Mouse (Mus musculus): ENCODE measurements at regions not wholly inside any gene's neighbourhood (a gene's known extent, or its start where the extent isn't known, plus 50 kb on each side); places are given as distances from the start of the nearest gene placed in this dataset.
A peak's percentile ranks its signal among the peaks of the same experiment; 100 is the strongest.

DNA sequence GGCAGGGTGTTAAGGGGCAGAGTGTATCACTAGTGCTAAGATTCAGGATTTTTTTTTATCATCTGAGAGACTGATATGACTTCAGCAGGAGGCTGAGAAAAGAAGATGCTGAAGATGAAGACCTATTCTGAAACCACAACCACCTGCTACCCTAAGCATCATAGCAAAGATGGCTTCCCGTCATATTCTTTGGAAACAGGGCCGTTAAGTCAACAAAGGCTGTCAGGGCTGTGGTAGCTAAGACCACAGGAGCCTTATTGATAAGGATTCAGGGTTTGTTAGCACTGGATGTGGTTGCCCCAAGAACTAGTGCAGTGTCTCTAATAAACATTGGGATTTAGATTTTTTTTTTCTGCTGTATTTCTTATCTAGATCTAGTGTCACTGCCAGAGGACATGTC, 56.7 kb upstream of the Rasgrp1 start:
- DNase-seq (ENCODE audit: low spot score), result no peak

DNA sequence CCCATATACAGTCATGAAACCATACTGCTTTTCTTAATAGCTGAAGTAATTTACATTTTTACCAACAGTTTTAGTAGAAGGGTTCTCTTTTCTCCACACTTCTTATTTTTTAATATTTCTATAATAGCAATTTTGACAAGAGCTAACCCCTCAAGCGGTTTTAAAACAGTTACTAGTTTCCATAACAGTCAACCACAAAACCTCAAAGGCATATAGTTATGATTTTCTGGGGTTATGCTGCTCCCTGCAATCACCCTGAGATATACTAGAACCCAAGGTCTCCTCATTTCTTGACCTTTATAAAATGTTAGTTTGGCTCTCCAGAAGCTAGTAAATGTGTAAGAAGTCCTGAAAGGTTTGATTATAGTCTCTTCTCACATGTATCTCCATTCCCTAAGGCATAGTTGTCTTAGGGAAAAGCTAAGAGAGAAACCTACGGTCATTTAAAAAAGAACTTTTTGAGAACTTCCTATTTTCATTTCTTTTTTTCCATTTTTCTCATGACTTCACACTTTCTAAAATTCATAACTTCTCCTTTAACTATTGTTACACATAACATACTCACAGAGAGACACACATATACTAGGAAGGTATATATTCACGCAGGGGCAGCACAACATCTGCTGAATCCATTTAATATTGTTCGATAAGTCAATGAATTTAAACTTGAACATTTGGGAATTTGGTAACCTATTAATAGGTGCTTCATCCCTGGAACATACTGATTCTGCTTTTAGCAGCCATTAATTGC, 60.8 kb upstream of the Rasgrp1 start:
- no peak for DNase-seq (ENCODE audit: low spot score)

DNA sequence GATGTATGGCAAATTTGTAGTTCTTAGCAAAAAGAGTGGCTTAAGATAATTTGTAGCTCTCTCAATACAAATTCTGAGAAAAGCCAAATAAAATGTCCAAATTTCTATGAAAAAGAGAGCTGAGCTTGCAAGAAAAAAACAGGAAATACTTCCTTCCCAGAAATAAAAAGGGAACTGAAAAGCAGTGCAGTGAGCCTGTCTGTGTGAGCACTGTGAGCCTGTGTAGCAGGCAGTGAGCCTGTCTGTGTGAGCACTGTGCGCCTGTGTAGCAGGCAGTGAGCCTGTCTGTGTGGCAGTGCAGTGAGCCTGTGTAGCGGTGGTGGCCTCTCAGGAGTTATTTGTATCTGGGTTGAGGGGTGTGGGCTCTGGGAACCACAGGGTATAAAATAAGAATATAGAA, 62.7 kb upstream of the Rasgrp1 start:
- DNase-seq (ENCODE audit: low spot score), result no peak

DNA sequence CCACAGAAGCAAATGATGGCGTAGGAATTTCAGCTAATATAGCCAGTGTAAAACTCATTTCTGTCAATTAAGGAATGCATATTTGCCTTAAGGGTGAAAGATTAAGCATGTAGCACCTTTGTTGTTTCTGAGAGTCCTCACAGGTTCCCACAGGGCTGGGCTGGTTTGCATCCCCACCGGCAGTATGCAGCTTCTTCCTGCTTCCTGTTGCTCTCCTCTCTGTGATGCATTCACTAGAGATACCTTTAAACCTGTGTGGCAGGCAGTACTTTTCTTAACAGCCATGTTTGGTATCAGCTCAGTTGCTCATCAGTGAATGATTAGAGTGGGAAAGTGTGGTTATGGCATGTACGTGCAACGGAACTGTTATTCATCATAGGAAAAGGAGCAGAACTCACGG, 65.4 kb upstream of the Rasgrp1 start:
- DNase-seq (ENCODE audit: low spot score), result no peak

DNA sequence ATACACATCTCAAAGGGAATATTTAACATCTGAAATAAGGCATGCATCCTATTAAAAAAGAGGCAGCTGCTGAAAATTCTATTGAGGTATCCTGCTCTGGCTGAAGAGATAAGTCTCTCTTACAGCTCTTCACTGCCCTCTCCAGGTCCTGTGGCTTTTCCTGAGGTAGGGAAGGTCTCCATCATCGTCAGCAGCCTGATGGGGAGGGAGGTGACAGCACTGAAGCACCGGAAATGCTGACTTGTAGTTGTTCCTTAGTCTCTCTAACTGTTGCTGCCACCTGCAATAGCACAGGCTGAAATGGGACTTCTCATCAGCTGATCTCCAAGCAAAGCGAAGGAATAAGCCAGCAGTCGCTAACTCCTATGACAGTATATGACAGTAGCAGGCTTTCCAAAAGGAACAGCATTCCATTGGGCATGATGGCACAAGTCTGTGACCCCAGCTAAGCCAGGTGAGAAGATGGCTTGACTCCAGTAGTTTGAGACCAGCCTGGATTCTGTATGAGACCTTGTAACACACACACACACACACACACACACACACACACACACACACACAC, 69.3 kb upstream of the Rasgrp1 start:
- peak; percentile 13 for DNase-seq (ENCODE audit: low spot score)

DNA sequence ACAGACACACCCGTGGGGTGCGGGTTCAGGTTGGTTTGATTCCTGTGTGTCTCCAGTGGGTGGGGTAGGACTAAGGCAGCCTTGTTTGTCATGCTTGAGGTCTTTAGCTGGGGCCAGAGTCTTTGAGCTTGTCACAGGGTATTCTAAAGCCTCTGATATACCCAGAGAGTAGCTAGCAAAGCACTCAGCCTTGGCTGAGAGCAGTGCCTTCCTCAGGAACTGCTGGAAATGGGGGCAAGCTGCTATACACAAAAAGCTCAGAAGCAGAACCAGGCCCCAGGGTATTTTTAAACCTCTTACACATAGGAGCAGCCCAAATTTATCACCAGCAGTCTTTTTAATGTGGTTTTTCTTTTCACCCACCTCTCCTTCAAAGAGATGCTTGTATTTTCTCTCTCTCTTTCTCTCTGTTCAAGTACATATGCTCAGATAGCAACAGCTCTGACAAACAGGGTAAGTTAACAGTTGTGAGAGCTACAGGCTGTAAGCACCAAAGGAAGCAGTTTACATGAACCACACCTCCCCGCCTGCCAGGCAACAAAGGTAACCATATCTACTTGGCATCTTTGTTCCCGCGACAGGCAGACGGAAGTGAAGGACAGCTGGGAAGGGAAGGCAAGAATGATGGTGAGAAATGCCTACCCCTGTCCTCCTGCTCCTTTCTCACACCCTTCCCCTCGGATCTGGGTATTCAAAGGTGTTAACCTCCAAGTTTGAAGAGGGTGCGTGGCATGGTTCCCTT, 74.6 kb upstream of the Rasgrp1 start:
- no peak for DNase-seq (ENCODE audit: low spot score)

DNA sequence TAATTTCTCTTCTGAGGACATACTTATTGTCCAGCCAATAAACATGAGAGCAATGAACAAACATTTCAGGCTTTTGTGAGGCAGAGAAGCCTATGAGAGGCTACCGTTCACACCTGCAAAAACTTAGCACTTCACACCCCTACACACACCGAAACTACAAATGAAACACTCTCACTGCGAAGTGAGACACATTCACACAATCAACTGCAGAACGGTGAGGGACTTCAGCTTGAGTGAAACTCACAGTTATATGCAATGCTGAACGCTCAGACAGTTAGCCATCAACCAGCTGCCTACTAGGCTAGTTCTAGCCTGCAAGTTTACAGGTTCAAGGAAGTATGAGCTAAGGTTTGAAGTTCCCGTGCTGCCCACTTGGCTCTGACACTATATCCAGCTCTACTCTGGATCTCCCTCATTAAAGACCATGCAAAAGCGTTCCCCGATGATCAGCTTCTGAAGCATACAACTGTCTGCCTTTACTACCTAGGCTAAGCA, 75.4 kb upstream of the Rasgrp1 start:
- no peak for DNase-seq (ENCODE audit: low spot score)

DNA sequence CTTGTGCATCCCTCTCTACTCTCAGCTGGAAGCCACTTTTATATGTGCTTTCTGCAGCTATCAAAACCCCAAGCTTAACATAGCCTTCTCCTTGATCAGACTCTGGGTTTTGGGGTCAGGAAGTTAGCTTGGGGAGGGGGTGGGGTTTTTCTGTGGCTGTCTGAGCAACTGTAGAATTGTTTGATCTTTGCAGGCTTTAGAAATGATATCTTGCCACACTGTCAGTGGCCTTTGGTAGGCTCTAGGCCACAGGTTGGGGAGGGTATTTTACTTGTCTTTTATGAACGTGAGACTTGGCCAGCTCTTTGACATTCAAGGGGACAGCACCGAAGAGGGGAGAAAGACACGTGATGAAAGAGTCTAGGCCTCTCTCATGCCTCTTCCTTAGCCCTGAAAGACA, 75.9 kb upstream of the Rasgrp1 start:
- DNase-seq (ENCODE audit: low spot score), result no peak

DNA sequence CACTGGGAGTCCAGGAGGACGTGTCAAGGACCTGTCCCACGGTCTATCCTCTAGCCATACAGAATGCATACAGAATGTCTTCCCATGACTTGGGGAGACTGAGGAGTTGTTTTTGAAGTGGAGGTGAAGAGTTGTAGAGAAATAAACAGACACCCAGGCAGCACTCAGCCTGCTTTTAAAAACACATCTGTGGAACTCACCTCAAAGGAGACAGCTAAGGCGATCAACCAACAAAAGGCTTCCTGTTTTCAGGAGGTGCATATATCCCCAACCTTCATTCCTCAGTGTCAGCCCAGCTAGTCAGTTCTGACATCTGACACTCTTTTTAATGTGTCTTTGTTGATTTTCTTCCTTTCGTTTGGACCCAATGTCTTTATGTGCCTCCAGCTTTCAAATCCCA, 78.6 kb upstream of the Rasgrp1 start:
- DNase-seq (ENCODE audit: low spot score), result no peak

DNA sequence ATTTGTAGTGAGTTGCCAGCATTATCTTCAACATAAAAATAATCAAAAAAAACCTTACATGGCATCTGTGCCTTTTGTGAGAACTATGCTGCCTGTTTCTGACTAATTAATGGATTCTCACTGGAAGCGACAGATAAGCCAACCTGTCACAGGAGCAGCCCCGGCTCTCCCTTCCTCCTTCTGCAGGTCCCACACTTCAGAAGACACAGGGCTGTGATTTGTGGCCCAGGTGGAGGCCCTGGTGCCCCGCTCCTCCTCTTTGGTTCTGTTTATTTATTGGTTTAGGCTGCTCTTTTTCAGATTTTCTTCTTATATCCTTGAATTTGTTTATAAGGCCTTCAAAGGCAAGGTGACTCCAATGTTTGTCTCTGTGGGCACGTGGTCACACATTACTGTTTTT, 80.0 kb upstream of the Rasgrp1 start:
- no peak for DNase-seq (ENCODE audit: low spot score)

DNA sequence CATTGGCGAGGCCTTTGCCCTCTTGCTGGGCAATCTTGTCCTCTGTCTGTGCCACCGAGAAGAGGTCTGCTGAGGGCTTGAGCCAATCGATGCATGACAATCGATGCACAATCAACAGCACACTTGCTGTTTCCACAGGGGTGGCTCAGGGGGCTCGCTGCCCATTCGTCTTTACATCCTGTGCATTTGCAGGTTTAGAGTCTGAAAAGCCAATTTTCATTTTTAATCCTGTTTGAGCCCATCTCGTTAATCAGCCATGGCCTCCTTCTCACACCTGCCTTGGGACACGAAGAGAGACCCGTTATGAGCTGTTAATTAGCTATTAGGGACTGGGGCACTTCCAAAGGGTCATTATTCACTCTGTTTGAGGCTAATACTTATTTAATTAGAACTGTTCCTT, 86.4 kb upstream of the Rasgrp1 start:
- DNase-seq (ENCODE audit: low spot score), result no peak

DNA sequence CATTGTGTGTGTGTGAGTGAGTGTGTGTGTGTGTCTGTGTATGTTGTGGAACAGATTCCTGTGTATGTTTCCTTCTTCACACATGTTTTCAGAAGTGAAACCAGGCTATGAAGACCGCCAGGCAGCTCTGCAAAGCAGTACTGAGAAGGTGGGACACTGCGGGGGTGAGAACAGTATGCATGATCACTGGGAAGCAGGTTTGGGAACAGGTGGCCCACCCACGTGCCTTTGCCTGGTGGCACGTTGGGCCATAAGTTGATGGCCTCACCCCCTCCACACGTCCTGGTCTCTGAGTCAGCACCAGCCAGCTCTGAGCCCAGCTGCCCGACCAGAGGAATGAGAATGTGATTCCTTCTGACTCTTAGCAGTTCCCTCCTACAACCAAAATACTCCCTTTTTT, 89.2 kb upstream of the Rasgrp1 start:
- DNase-seq (ENCODE audit: low spot score), result no peak

DNA sequence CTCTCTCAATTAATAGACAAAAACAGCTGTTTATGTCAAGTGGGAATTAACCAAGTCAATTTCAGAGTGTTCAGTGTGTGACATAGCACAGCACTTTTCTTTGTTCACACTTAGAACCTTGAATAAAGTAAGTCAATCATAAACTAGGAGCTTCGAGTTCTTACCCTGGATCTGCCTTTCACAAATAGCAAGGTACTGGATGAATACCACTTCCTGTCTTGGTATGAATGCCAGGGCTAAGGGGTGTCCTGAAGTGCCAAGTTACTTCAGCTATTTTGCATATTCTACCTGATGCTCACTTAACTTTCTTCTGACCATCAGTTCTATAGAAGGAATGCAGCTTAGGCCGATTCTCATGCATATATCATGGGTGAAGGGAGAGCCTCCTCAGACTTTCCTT, 90.1 kb upstream of the Rasgrp1 start:
- DNase-seq (ENCODE audit: low spot score), result no peak

DNA sequence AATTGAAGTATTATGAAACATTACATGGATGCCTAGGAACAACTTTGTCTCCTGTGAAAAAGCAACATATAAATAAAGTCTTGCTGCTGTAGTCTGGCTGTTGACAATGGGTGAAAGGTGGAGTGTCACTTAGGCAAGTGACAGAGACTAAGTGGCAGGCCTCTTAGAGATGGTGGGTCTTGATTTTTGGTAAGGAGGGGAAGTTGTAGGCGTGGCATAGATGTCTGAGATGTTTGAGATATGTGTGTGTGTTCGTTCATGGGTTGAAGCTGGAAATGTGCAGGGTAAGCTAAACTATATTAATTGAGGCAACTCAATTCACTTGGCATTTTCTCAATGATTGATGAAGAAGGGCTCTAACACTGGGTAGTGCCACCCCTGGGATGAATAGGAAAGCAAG, 90.7 kb upstream of the Rasgrp1 start:
- no peak for DNase-seq (ENCODE audit: low spot score)

DNA sequence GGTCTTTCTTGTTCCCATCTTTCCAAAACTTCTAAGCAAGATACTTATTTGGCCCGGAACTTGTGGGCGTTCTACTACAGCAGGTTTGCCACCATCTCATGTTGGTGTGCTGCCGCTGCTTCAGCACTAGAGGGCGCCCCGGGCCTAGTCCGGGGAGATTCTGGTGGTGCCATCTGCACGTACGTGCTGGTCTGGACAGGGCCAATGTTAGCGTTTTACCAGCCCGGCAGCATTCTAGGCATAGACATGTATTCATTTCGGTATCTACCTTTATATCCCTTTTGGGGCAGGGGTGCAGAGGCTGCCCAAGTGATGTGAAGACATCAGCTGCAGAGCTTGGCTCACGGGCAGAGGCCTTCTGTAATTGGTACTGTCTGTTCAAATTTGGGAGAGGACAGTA, 95.3 kb upstream of the Rasgrp1 start:
- no peak for DNase-seq (ENCODE audit: low spot score)

DNA sequence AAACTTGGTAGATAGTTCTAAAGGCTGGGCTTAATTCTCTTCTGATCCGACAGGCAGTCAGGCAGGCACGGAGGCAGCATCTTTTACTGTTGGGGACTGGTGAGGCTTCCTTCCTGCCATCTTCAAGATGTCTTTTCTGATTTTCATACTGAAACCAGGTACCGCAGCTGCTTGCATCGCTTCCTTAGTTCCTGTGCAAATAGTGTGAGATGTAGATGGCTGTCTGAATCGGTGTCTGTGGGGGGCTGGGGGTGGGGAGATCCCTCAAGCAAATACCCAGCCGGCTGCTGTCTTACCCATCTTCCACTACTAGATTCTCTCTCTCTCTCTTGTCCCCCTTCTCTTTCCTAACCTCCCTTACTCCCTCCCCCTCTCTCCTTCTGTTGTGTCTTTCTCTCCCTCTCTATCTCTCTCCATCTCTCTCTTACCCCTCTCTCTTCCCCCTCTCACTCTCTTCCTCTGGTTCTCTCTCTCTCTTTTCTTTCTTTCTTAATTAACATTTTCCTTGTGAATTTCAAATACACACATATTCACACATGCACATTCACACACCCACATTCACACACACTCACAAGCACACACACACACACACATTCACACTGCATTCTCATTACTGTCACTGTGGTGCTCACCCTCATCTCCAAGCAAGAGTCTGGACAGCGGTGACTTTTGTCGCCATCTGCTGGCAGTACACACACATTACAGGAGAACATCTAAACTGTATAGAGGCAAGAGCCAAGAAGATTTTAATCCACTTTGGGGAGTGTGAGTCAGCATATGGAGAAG, 96.0 kb upstream of the Rasgrp1 start:
- peak; percentile 54 for DNase-seq (ENCODE audit: low spot score)

DNA sequence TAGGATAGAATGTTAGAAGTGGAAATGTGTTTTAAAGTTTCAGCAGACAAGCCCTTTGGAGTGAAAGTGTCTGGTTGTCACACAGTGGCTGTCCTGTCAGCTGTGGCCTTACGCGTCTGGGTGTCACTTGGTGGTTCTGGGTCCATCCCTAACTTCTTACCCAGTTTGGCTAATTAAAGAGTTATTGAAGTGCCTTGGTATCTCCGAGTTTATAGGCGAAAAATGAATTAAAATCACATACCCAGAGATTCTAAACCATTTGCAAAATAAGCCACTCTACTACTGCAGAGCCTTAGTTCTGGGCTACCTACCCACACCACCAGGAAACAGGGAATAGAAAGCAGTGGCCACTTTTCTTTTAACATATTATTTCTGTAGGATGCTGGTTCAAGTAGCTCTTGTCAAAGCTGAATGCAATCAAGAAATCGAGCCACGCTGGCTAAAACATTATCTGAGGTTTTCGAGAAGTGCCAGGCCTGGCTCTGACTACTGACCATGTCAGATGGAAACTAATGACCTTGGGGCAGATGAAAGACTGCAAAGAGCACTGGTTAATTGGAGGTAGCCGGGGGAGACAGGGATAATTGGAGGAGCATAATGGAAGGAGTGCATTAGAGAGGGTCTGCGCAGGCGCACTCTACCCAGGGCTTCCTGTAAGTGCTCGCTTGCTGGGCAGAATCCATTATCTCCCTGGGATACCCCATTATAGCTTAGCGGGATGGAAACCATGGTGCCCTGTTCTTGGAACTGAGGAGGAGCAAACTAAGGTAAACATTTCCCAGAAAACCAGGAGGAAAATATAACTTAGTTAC, 96.8 kb upstream of the Rasgrp1 start:
- DNase-seq (ENCODE audit: low spot score), result no peak

DNA sequence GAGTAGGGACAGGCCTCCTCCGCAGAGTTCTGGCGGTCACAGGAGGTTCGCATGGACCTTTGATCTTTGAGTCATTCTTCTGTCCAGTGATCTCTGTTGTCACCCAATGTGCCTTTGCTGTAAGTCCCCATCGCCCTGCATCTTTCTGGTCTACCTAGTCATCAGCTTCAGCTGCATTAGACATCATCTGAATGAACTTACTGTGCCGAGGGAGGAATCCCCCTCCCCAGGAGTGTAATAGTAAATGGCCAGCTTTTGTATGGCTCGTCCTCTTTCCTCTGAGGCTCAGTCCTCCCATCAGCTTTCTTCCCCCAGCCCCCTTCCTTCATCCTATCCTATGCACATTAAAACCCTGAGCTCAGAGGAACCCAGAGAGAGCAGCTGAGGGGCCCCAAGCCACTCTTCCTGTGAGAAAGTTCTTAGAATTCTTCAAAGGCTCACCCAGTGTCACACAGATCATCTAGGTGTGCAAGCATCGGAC, 98.0 kb upstream of the Rasgrp1 start:
- no peak for DNase-seq (ENCODE audit: low spot score)

DNA sequence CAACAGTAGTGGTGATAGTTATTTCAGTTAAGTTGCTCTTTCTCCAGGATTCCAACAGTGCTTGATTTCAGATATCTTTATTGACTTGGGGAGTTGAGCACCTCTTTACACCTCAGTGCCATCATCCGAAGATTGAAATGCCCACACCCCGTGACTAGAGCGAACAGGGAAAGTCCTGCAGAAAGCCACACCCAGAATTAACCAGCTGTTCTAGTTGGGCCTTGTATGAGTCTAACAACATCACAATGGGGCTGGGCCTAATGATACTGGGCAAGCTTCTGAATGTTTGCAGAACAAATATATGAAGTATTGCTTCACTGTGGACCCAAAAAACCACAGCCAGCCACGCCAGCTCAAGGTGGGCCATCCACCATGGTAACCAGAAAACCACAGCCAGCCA, 100.1 kb upstream of the Rasgrp1 start:
- no peak for DNase-seq (ENCODE audit: low spot score)

DNA sequence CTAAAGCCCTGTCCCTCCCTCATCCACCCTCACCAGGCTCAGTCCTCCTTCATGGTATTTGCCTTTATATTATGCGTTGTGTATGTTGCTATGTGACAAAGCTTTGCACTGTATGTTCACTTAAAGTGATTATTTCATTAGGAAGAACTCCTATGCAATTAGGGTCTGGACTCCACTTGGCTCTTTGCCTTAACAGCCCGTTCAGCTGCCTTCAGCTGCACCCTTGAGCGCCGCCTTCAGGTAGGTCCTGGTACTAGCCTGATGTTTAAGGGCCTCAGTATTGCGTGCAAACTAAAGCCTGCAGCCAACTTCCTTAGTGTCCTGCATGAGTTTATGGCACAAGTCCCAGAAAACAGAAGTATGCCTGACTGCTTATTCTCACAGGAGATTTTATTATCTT, 101.9 kb upstream of the Rasgrp1 start:
- DNase-seq (ENCODE audit: low spot score), result no peak

DNA sequence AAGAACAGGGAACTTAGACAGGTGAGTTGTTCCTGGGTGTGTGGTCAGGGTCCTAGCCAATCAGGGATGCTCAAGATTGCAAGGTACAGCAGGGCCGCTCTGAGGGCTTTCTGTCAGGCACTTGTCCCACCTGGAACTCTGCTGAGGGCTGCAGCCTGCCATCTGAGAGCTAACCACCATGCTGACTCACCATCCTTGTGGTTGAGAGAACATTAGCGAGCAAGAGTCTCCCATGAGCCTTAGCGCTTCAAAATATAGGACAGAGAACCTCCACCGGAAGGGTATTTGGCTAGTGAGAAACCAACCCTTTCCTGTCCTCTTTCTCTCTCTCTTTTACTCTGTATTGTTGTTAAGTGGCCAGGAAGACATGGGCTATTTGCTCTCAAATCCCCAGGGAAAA, 104.1 kb upstream of the Rasgrp1 start:
- no peak for DNase-seq (ENCODE audit: low spot score)
